Mouse (Mus musculus): ENCODE data around the gene Magel2.

The Magel2 gene

DNA sequence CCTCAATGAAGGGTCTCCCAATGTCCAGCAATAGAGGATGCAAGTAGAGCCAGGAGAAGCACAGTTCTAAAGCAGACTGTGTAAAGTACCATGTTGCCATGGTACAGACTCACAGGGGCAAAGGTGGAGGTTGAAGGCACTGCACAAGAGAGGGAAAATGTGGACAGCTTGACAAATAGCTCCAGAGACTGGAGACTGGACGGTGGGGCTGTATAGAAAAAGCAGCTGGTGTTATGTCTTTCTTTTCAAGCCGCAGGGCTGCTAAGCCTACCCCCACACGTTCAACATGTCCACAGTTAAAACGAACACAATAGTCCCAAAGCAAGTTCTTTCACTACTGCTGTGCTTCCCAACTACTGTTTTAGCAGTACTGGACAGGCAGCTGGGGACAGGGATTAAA lies 46.4 kb downstream of the Magel2 start:
- DNase-seq (ENCODE audit: low spot score), result no peak

GRCm38 (mm10) chr7:62428337-62428736 lies 51.5 kb downstream of the Magel2 start:
- DNase-seq (ENCODE audit: low spot score), result no peak
